Mouse (Mus musculus) forebrain, embryonic 15.5 days (tissue): Measurements from ENCODE around the gene Cnfn. TPM values are rescaled to one million over a fixed set of nuclear protein-coding genes. Genes with fewer than 3 reads are reported as not detected.
"Not testable (repeated sequence)": the region's sequence is repeated elsewhere in the genome, so short reads cannot be mapped to it uniquely, and the experiment has no call there.

Experiments used
- ATAC-seq: fragments of 200-750 bp; cut with Nextera tagmentation; replicated peaks from 2 replicates; pipeline ENCODE4 v1.8.0; 2017; ENCODE audit warnings: mild to moderate bottlenecking, moderate TSS enrichment, moderate library complexity
- H3K27ac ChIP-seq: fragments of 300-500 bp; sonication (generic); replicated peaks from 2 replicates; pipeline ENCODE4 v1.5.1; 2015; ENCODE audit warnings: mild to moderate bottlenecking, inconsistent platforms
- H3K27me3 ChIP-seq: fragments of 300-500 bp; sonication (generic); 2 replicates; pipeline ENCODE4 v1.6.1; 2015; ENCODE audit warnings: inconsistent platforms
- H3K36me3 ChIP-seq: fragments of 300-500 bp; sonication (generic); 2 replicates; pipeline ENCODE4 v1.6.1; 2015; ENCODE audit warnings: mild to moderate bottlenecking, inconsistent platforms
- H3K4me1 ChIP-seq: fragments of 300-500 bp; sonication (generic); 2 replicates; pipeline ENCODE4 v1.6.1; 2015; ENCODE audit warnings: inconsistent platforms
- H3K4me2 ChIP-seq: fragments of 300-500 bp; sonication (generic); replicated peaks from 2 replicates; pipeline ENCODE4 v1.6.1; 2015; ENCODE audit warnings: mild to moderate bottlenecking, inconsistent platforms
- H3K4me3 ChIP-seq: fragments of 300-500 bp; sonication (generic); 2 replicates; pipeline ENCODE4 v1.5.1; 2015; ENCODE audit warnings: mild to moderate bottlenecking, inconsistent platforms
- H3K9ac ChIP-seq: fragments of 300-500 bp; sonication (generic); replicated peaks from 2 replicates; pipeline ENCODE4 v1.6.1; 2015; ENCODE audit warnings: mild to moderate bottlenecking, inconsistent platforms
- H3K9me3 ChIP-seq: fragments of 300-500 bp; sonication (generic); 2 replicates; pipeline ENCODE4 v1.6.1; 2016; ENCODE audit warnings: inconsistent platforms
- whole genome bisulfite sequencing: fragments of 180-500 bp; shearing (Covaris S2); methylation state at CpG from one replicate; pipeline ENCODE4 v1.1.7; 2015; ENCODE audit warnings: mixed read lengths; 5-methylcytosine and 5-hydroxymethylcytosine counted together
- polyA plus RNA-seq: library from polyadenylated mRNA; unstranded; fragments of >200 nt; fragmentation: Nextera tagmentation; extraction: Ambion mirVana; gene quantifications from 2 replicates; pipeline ENCODE4 v1.2.1, GENCODE M21; 2015

Cnfn gene
- polyA plus RNA-seq, 1 experiment from 2014 or later = not detected

GRCm38 (mm10) chr7:25339329-25339728, 30.2 kb downstream of the Cnfn start:
- WGBS = 94% methylated on average over 9 of the region's 9 CpGs

GRCm38 (mm10) chr7:25334472-25334871, 35.1 kb downstream of the Cnfn start:
- Histone ChIP-seq H3K4me1 (no peaks in the 10 kb centered on the region), H3K27me3 (no peaks in the 10 kb centered on the region), H3K4me2 (no peak overlapping the region), H3K9me3 (no peaks in the 10 kb centered on the region), H3K4me3 (no peak overlapping the region), H3K36me3 (peaks cover 49% of the 10 kb centered on the region), H3K27ac (no peak overlapping the region), H3K9ac (no peak overlapping the region)
- no peak for ATAC-seq
- WGBS = 82% methylated on average over 12 of the region's 12 CpGs

More at GRCm38 (mm10) chr7:25339329-25339728, 30.2 kb downstream of the Cnfn start:
- Histone ChIP-seq H3K9me3 (no peaks in the 10 kb centered on the region), H3K27ac (no peak overlapping the region), H3K4me3 (no peak overlapping the region), H3K9ac (no peak overlapping the region), H3K4me2 (no peak overlapping the region), H3K4me1 (no peaks in the 10 kb centered on the region), H3K27me3 (no peaks in the 10 kb centered on the region), H3K36me3 (peaks cover 47% of the 10 kb centered on the region)
- ATAC-seq = no peak

GRCm38 (mm10) chr7:25333596-25334307, 35.8 kb downstream of the Cnfn start:
- 0 out of 2 replicates have a peak, but pooled peaks have one; percentile 43 for ATAC-seq
- H3K4me2 ChIP-seq = no peak overlapping the region
- peaks cover 49% of the 10 kb centered on the region for H3K36me3 ChIP-seq
- H3K9ac ChIP-seq = no peak overlapping the region
- H3K4me3 ChIP-seq = no peak overlapping the region
- H3K4me1 ChIP-seq = no peaks in the 10 kb centered on the region
- no peak overlapping the region for H3K27ac ChIP-seq
- no peaks in the 10 kb centered on the region for H3K27me3 ChIP-seq
- H3K9me3 ChIP-seq = no peaks in the 10 kb centered on the region
- 38% methylated on average over 16 of the region's 16 CpGs for WGBS

- H3K4me2 ChIP-seq = no peak overlapping the region
- no peak for ATAC-seq
- no peaks in the 10 kb centered on the region for H3K9me3 ChIP-seq
- no peak overlapping the region for H3K4me3 ChIP-seq
- H3K36me3 ChIP-seq = peaks cover 20% of the 10 kb centered on the region
- H3K27ac ChIP-seq = no peak overlapping the region
- no peak overlapping the region for H3K9ac ChIP-seq
- no peaks in the 10 kb centered on the region for H3K27me3 ChIP-seq
- H3K4me1 ChIP-seq = peaks cover 10% of the 10 kb centered on the region
- 86% methylated on average over 8 of the region's 8 CpGs for WGBS
Measured at GRCm38 (mm10) chr7:25326233-25326632, 43.3 kb downstream of the Cnfn start.

- H3K27ac ChIP-seq, H3K9ac ChIP-seq, H3K4me3 ChIP-seq, ATAC-seq, H3K27me3 ChIP-seq, H3K9me3 ChIP-seq, H3K4me2 ChIP-seq: not testable (repeated sequence)
- WGBS = 94% methylated on average over 6 of the region's 6 CpGs
- Histone ChIP-seq H3K4me1 (peaks cover 12% of the 10 kb centered on the region), H3K36me3 (peaks cover 12% of the 10 kb centered on the region)
Measured at GRCm38 (mm10) chr7:25325431-25325830, 44.1 kb downstream of the Cnfn start.

- no peak for ATAC-seq
- Histone ChIP-seq H3K9me3 (no peaks in the 10 kb centered on the region), H3K27ac (no peak overlapping the region), H3K4me3 (no peak overlapping the region), H3K4me2 (no peak overlapping the region), H3K4me1 (peaks cover 18% of the 10 kb centered on the region), H3K27me3 (no peaks in the 10 kb centered on the region), H3K36me3 (0 out of 2 replicates have a peak, but pooled peaks cover 2% of the 10 kb centered on the region), H3K9ac (no peak overlapping the region)
- WGBS = 91% methylated on average over 2 of the region's 2 CpGs
Measured at GRCm38 (mm10) chr7:25323219-25323618, 46.3 kb downstream of the Cnfn start.

GRCm38 (mm10) chr7:25322058-25322484, 47.5 kb downstream of the Cnfn start:
- Histone ChIP-seq H3K4me1 (peaks cover 27% of the 10 kb centered on the region), H3K27ac (peak overlapping the region; percentile 13; the same call in 1 of the 2 replicates), H3K9ac (0 out of 2 replicates have a peak overlapping the region, but pooled peaks have one; percentile 9), H3K27me3 (no peaks in the 10 kb centered on the region), H3K9me3 (no peaks in the 10 kb centered on the region), H3K4me2 (no peak overlapping the region), H3K36me3 (no peaks in the 10 kb centered on the region), H3K4me3 (no peak overlapping the region)
- 6% methylated on average over 6 of the region's 6 CpGs for WGBS
- no peak for ATAC-seq

Other genes with a start within 250 kb of the Cnfn start
- gene Pou2f2, start 190.0 kb downstream of the Cnfn start, polyA plus RNA-seq = 17.4 and 17.5 TPM in 2 replicates
- gene Dedd2, start 149.1 kb downstream of the Cnfn start, polyA plus RNA-seq = 17.7 and 18.0 TPM in 2 replicates
- 1.9 and 2.0 TPM in 2 replicates for gene Zfp526, start 148.3 kb downstream of the Cnfn start, polyA plus RNA-seq
- 16.2 and 17.4 TPM in 2 replicates for gene Gsk3a, start 131.9 kb downstream of the Cnfn start, polyA plus RNA-seq
- 4.8 and 5.5 TPM in 2 replicates for gene Erf, start 119.0 kb downstream of the Cnfn start, polyA plus RNA-seq
- gene Cic, start 102.0 kb downstream of the Cnfn start, polyA plus RNA-seq = 53.2 and 54.4 TPM in 2 replicates
- 521 and 550 TPM in 2 replicates for gene Pafah1b3, start 71.7 kb downstream of the Cnfn start, polyA plus RNA-seq
- gene Prr19, start 68.3 kb downstream of the Cnfn start, polyA plus RNA-seq = 1.6 and 2.1 TPM in 2 replicates
- 30.9 and 32.3 TPM in 2 replicates for gene Tmem145, start 63.6 kb downstream of the Cnfn start, polyA plus RNA-seq
- gene Megf8, start 52.6 kb downstream of the Cnfn start, polyA plus RNA-seq = 22.3 and 23.3 TPM in 2 replicates
- gene Lipe, start 29.0 kb upstream of the Cnfn start, polyA plus RNA-seq = 15.4 and 16.1 TPM in 2 replicates
- 0.39 and 0.60 TPM in 2 replicates for gene Cxcl17, start 43.2 kb upstream of the Cnfn start, polyA plus RNA-seq
- gene Ceacam1, start 107.9 kb upstream of the Cnfn start, polyA plus RNA-seq = 0.55 and 0.92 TPM in 2 replicates
- 0.10 and 0.23 TPM in 2 replicates for gene Ceacam2, start 170.1 kb upstream of the Cnfn start, polyA plus RNA-seq
- not detected in 2 replicates for gene Erich4, start 246.2 kb upstream of the Cnfn start, polyA plus RNA-seq
- gene Dmac2, start 249.7 kb upstream of the Cnfn start, polyA plus RNA-seq = 32.1 and 36.3 TPM in 2 replicates